Mouse (Mus musculus): ENCODE results near the gene Psors1c2. TPM values are rescaled to one million over a fixed set of nuclear protein-coding genes. Genes with fewer than 3 reads are reported as not detected.

Gene Psors1c2
- not detected in 4 replicates for total RNA-seq (2023)

GRCm38 (mm10) chr17:35532901-35533300, at the start of gene Psors1c2:
Psors1c2 (plus strand) TSS chr17:35533201.

GRCm38 (mm10) chr17:35505776-35506175, 27.2 kb upstream of the Psors1c2 start, which contains the start of gene Pou5f1:
Pou5f1 (plus strand) TSS chr17:35506018.

GRCm38 (mm10) chr17:35516652-35517500, 16.1 kb upstream of the Psors1c2 start, which contains the start of the genes Tcf19 and Cchcr1:
Tcf19 (minus strand) TSS chr17:35516824.
Cchcr1 (plus strand) TSS chr17:35517100.

GRCm38 (mm10) chr17:35551881-35552414, 18.9 kb downstream of the Psors1c2 start, which contains the start of gene Cdsn:
Cdsn (plus strand) TSS chr17:35552128.

GRCm38 (mm10) chr17:35567150-35567549, 34.1 kb downstream of the Psors1c2 start, which contains the start of gene 2300002M23Rik:
2300002M23Rik (plus strand) TSS chr17:35567450.

Other genes starting within 250 kb of the Psors1c2 start
- 10.1 to 16.4 TPM (median 11.8 TPM) in 4 replicates for gene H2-Q1, start 212.8 kb upstream of the Psors1c2 start, total RNA-seq (2023)
- 6.5 to 10.8 TPM (median 9.4 TPM) in 4 replicates for gene H2-Q2, start 191.0 kb upstream of the Psors1c2 start, total RNA-seq (2023)
- 317 to 360 TPM (median 339 TPM) in 4 replicates for gene H2-Q4, start 153.6 kb upstream of the Psors1c2 start, total RNA-seq (2023)
- 268 to 326 TPM (median 293 TPM) in 4 replicates for gene H2-Q6, start 108.4 kb upstream of the Psors1c2 start, total RNA-seq (2023)
- gene H2-Q7, start 94.0 kb upstream of the Psors1c2 start, total RNA-seq (2023), result 159 to 187 TPM (median 166 TPM) in 4 replicates
- gene H2-Q10, start 63.1 kb upstream of the Psors1c2 start, total RNA-seq (2023), result 60.3 to 65.1 TPM (median 63.2 TPM) in 4 replicates
- gene Pou5f1, start 27.2 kb upstream of the Psors1c2 start, total RNA-seq (2023), result 0.81 to 0.86 TPM in 2 of 4 replicates, not detected in the others
- gene Tcf19, start 16.4 kb upstream of the Psors1c2 start, total RNA-seq (2023), result 4.2 to 5.3 TPM (median 5.0 TPM) in 4 replicates
- 10.7 to 13.1 TPM (median 12.1 TPM) in 4 replicates for gene Cchcr1, start 16.1 kb upstream of the Psors1c2 start, total RNA-seq (2023)
- gene Cdsn, start 18.9 kb downstream of the Psors1c2 start, total RNA-seq (2023), result not detected in 4 replicates
- not detected in 4 replicates for gene 2300002M23Rik, start 34.2 kb downstream of the Psors1c2 start, total RNA-seq (2023)
- gene Sfta2, start 68.3 kb downstream of the Psors1c2 start, total RNA-seq (2023), result not detected in 4 replicates
- not detected in 4 replicates for gene Gm9573, start 93.4 kb downstream of the Psors1c2 start, total RNA-seq (2023)
- not detected in 4 replicates for gene Mucl3, start 110.5 kb downstream of the Psors1c2 start, total RNA-seq (2023)
- gene Vars2, start 134.4 kb downstream of the Psors1c2 start, total RNA-seq (2023), result 37.0 to 55.6 TPM (median 43.5 TPM) in 4 replicates
- 15.9 to 21.1 TPM (median 19.1 TPM) in 4 replicates for gene Gtf2h4, start 140.5 kb downstream of the Psors1c2 start, total RNA-seq (2023)
- gene Ddr1, start 171.4 kb downstream of the Psors1c2 start, total RNA-seq (2023), result 0.16 to 0.39 TPM in 2 of 4 replicates, not detected in the others

All from B cell, adult 62 days (primary cell).